Mouse (Mus musculus) MEL (cell line): ENCODE measurements around the gene Ifnz. TPM values are rescaled to one million over a fixed set of nuclear protein-coding genes. Genes with fewer than 3 reads are reported as not detected.
"Not testable (repeated sequence)": the region's sequence is repeated elsewhere in the genome, so short reads cannot be mapped to it uniquely, and the experiment has no call there.

Source experiments
- DNase-seq: peaks from one replicate; pipeline ENCODE4 v3.0.0; 2011; ENCODE audit warnings: low read depth, low spot score
- H3K27ac ChIP-seq: 2 replicates; pipeline ENCODE4 v1.5.1; 2012; ENCODE audit warnings: low read depth, mild to moderate bottlenecking, control low read depth, low read length, moderate library complexity; ENCODE audit not compliant: control insufficient read depth
- H3K27me3 ChIP-seq, 2 experiments: fragments of 150-350 bp in 1 of 2; sonication (generic) in 1 of 2; 2 replicates each; pipeline ENCODE4 v1.6.1; 2012; ENCODE audit warnings: low read length in 2 of 2, mild to moderate bottlenecking in 2 of 2, improper control_type of control experiment in 1 of 2, moderate library complexity in 1 of 2; ENCODE audit not compliant: insufficient read depth in 2 of 2, control insufficient read depth in 1 of 2
- H3K36me3 ChIP-seq, 2 experiments: 2 replicates each; pipeline ENCODE4 v1.6.1; 2012 to 2014; ENCODE audit warnings: low read length in 2 of 2, improper control_type of control experiment in 1 of 2, inconsistent platforms in 1 of 2, mild to moderate bottlenecking in 1 of 2; ENCODE audit not compliant: insufficient read depth in 2 of 2, control insufficient read depth in 1 of 2
- H3K4me1 ChIP-seq, 2 experiments: fragments of 150-350 bp in 1 of 2; sonication (generic) in 1 of 2; 2 replicates each; pipeline ENCODE4 v1.6.1; 2012; ENCODE audit warnings: low read length in 2 of 2, improper control_type of control experiment in 1 of 2, mild to moderate bottlenecking in 1 of 2; ENCODE audit not compliant: insufficient read depth in 2 of 2, control insufficient read depth in 1 of 2
- H3K4me3 ChIP-seq, 2 experiments: fragments of 150-350 bp in 1 of 2; sonication (generic) in 1 of 2; 2 replicates each; pipeline ENCODE4 v1.5.1; 2012; ENCODE audit warnings: low read depth in 2 of 2, low read length in 2 of 2, mild to moderate bottlenecking in 2 of 2, moderate library complexity in 2 of 2, control low read depth in 1 of 2, improper control_type of control experiment in 1 of 2; ENCODE audit not compliant: control insufficient read depth in 1 of 2, insufficient read depth in 1 of 2
- H3K79me2 ChIP-seq: 2 replicates; pipeline ENCODE4 v1.6.1; 2012; ENCODE audit warnings: mild to moderate bottlenecking, low read length, moderate library complexity; ENCODE audit not compliant: control insufficient read depth, poor library complexity, insufficient read depth
- H3K9ac ChIP-seq: 2 replicates; pipeline ENCODE4 v1.6.1; 2012; ENCODE audit warnings: low read depth, mild to moderate bottlenecking, control low read depth, low read length, moderate library complexity; ENCODE audit not compliant: control insufficient read depth, poor library complexity, severe bottlenecking
- H3K9me3 ChIP-seq: fragments of 150-350 bp; sonication (generic); replicated peaks from 2 replicates; pipeline ENCODE4 v1.6.1; 2012; ENCODE audit warnings: mild to moderate bottlenecking, low read length, improper control_type of control experiment, moderate library complexity; ENCODE audit not compliant: insufficient read depth
- CHD1 ChIP-seq: IDR thresholded peaks from 2 replicates; pipeline ENCODE4 v1.6.1; 2012; ENCODE audit warnings: low read depth, mild to moderate bottlenecking, inconsistent platforms, low read length, improper control_type of control experiment
- CTCF ChIP-seq, 3 experiments: IDR thresholded peaks in 2 of 3; conservative IDR thresholded peaks in 1 of 3; 2 replicates each; pipeline ENCODE4 v1.5.1; 2011 to 2012; ENCODE audit warnings: low read length in 3 of 3, low read depth in 2 of 3, mild to moderate bottlenecking in 2 of 3, improper control_type of control experiment in 1 of 3, inconsistent platforms in 1 of 3, mixed read lengths in 1 of 3, moderate library complexity in 1 of 3; ENCODE audit not compliant: control insufficient read depth in 1 of 3, insufficient read depth in 1 of 3, poor library complexity in 1 of 3, severe bottlenecking in 1 of 3
- ELF1 ChIP-seq: IDR thresholded peaks from 2 replicates; pipeline ENCODE4 v1.6.1; 2014; ENCODE audit warnings: low read depth, mild to moderate bottlenecking, inconsistent platforms, low read length, improper control_type of control experiment, moderate library complexity
- GATA1 ChIP-seq: IDR thresholded peaks from 2 replicates; pipeline ENCODE4 v1.6.1; 2011; ENCODE audit warnings: low read depth, low read length, improper control_type of control experiment
- HCFC1 ChIP-seq: IDR thresholded peaks from 2 replicates; pipeline ENCODE4 v1.6.1; 2012; ENCODE audit warnings: low read depth, mild to moderate bottlenecking, inconsistent platforms, low read length, improper control_type of control experiment, moderate library complexity
- JUND ChIP-seq: IDR thresholded peaks from 2 replicates; pipeline ENCODE4 v1.6.1; 2011; ENCODE audit warnings: low read depth, mild to moderate bottlenecking, improper control_type of control experiment, low read length
- MAX ChIP-seq: IDR thresholded peaks from 2 replicates; pipeline ENCODE4 v1.6.1; 2011; ENCODE audit warnings: low read length, improper control_type of control experiment
- MEF2A ChIP-seq: IDR thresholded peaks from 2 replicates; pipeline ENCODE4 v1.6.1; 2014; ENCODE audit warnings: low read depth, mild to moderate bottlenecking, inconsistent platforms, low read length, improper control_type of control experiment; ENCODE audit not compliant: poor library complexity, insufficient replicate concordance, severe bottlenecking; ENCODE audit errors: extremely low read depth
- MYB ChIP-seq: IDR thresholded peaks from 2 replicates; pipeline ENCODE4 v1.6.1; 2011; ENCODE audit warnings: mild to moderate bottlenecking, low read depth, low read length, improper control_type of control experiment
- MYC ChIP-seq: IDR thresholded peaks from 2 replicates; pipeline ENCODE4 v1.6.1; 2011; ENCODE audit warnings: low read depth, mild to moderate bottlenecking, low read length, improper control_type of control experiment, moderate library complexity
- NRF1 ChIP-seq: IDR thresholded peaks from 2 replicates; pipeline ENCODE4 v1.6.1; 2014; ENCODE audit warnings: low read depth, mild to moderate bottlenecking, inconsistent platforms, low read length, improper control_type of control experiment, moderate library complexity; ENCODE audit not compliant: poor library complexity, insufficient read depth, severe bottlenecking
- RAD21 ChIP-seq: IDR thresholded peaks from 2 replicates; pipeline ENCODE4 v1.6.1; 2011; ENCODE audit warnings: mild to moderate bottlenecking, low read depth, low read length, improper control_type of control experiment
- RCOR1 ChIP-seq: IDR thresholded peaks from 2 replicates; pipeline ENCODE4 v1.6.1; 2012; ENCODE audit warnings: low read depth, mild to moderate bottlenecking, inconsistent platforms, low read length, improper control_type of control experiment
- SMC3 ChIP-seq: IDR thresholded peaks from 2 replicates; pipeline ENCODE4 v1.6.1; 2011; ENCODE audit warnings: low read depth, low read length, improper control_type of control experiment
- TBP ChIP-seq: IDR thresholded peaks from 2 replicates; pipeline ENCODE4 v1.8.0; 2011; ENCODE audit warnings: low read depth, low read length, improper control_type of control experiment
- UBTF ChIP-seq: IDR thresholded peaks from 2 replicates; pipeline ENCODE4 v1.6.1; 2012; ENCODE audit warnings: low read depth, mild to moderate bottlenecking, inconsistent platforms, low read length, improper control_type of control experiment, moderate library complexity, borderline replicate concordance; ENCODE audit not compliant: insufficient read depth
- USF2 ChIP-seq, 2 experiments: IDR thresholded peaks; 2 replicates each; pipeline ENCODE4 v1.6.1; 2011 to 2012; ENCODE audit warnings: improper control_type of control experiment in 2 of 2, low read length in 2 of 2, borderline replicate concordance in 1 of 2, inconsistent platforms in 1 of 2, low read depth in 1 of 2, mild to moderate bottlenecking in 1 of 2; ENCODE audit not compliant: insufficient read depth in 1 of 2
- ZC3H11A ChIP-seq: IDR thresholded peaks from 2 replicates; pipeline ENCODE4 v1.6.1; 2012; ENCODE audit warnings: low read depth, mild to moderate bottlenecking, inconsistent platforms, low read length, improper control_type of control experiment
- ZKSCAN1 ChIP-seq: IDR thresholded peaks from 2 replicates; pipeline ENCODE4 v1.6.1; 2012; ENCODE audit warnings: low read depth, mild to moderate bottlenecking, inconsistent platforms, low read length, improper control_type of control experiment, moderate library complexity
- polyA plus RNA-seq, 2 experiments: library from polyadenylated mRNA; stranded (reverse) in 1 of 2; unstranded in 1 of 2; fragments of >175 nt in 1 of 2; fragments of >200 nt in 1 of 2; gene quantifications; 2 replicates each; pipeline versions ENCODE4 v1.2.1 to v1.2.4; 2012; ENCODE audit warnings: low replicate concordance in 2 of 2, low read depth in 1 of 2; ENCODE audit not compliant: insufficient read length in 2 of 2, insufficient read depth in 1 of 2, missing spikeins in 1 of 2
- total RNA-seq: library from RNA; depleted of rRNA; stranded (reverse); fragments of 300-350 nt; gene quantifications from 2 replicates; pipeline ENCODE4 v1.2.3, GENCODE M21; 2012; rRNA removed

Gene Ifnz
- total RNA-seq, result not detected in 2 replicates
- under 1 TPM in 1 of 2 experiments, not detected in 1; 0.11 TPM for polyA plus RNA-seq

- not testable (repeated sequence) for H3K4me1 ChIP-seq, DNase-seq, H3K79me2 ChIP-seq, H3K9me3 ChIP-seq, H3K9ac ChIP-seq, H3K27me3 ChIP-seq, H3K27ac ChIP-seq, H3K4me3 ChIP-seq, H3K36me3 ChIP-seq
These were observed at the start of gene Ifnz for GRCm38 (mm10) chr4:88781831-88782230. Ifnz (plus strand) TSS chr4:88782131.

DNA sequence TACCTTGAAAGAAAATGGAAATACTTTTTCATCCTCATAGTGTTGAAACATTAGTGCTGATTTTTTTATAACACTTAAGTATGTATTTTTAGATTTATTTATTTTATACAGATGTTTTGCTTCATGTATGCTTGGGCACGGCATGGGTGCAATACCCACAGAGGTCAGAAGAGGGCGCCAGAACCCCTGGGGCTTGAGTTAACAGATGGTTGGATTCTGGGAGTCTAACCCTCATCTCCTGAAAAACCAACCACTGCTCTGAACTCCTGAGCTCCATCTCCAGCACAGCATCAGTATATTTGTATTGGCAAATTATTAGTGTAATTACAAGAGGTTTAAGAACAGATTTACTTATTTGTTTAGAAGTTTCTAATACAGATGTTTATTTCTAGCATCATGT lies 43.5 kb upstream of the Ifnz start:
- H3K9me3 ChIP-seq, result no peaks in the 10 kb centered on the region
- peak; percentile 82 for TF ChIP-seq RAD21
- no peak for TF ChIP-seq MYC
- no peak for TF ChIP-seq NRF1
- peak; percentile 90 to 96 (median 91) for TF ChIP-seq CTCF (IDR thresholded peaks at IDR 0.05 in 2 of 3, conservative IDR thresholded peaks at IDR 0.05 in 1 of 3; ENCODE audit: control insufficient read depth in 1 of 3, insufficient read depth in 1 of 3, low read depth in 2 of 3, low read length in 3 of 3, poor library complexity in 1 of 3, severe bottlenecking in 1 of 3)
- TF ChIP-seq MAX, result no peak
- peak; percentile 74 for TF ChIP-seq ZC3H11A
- TF ChIP-seq ELF1, result no peak
- TF ChIP-seq TBP, result no peak
- TF ChIP-seq ZKSCAN1, result no peak
- TF ChIP-seq JUND, result no peak
- TF ChIP-seq SMC3, result peak; percentile 82
- 0 out of 2 replicates have a peak, but pooled peaks have one; percentile 37 for TF ChIP-seq RCOR1
- no peak for TF ChIP-seq CHD1
- no peak for TF ChIP-seq MYB
- TF ChIP-seq UBTF, result no peak
- no peak for TF ChIP-seq USF2 (IDR thresholded peaks at IDR 0.05; ENCODE audit: borderline replicate concordance in 1 of 2, insufficient read depth in 1 of 2, low read depth in 1 of 2, low read length in 2 of 2)
- no peak for TF ChIP-seq MEF2A
- no peak for TF ChIP-seq HCFC1
- no peak for TF ChIP-seq GATA1
- TF ChIP-seq, all 39 proteins: peak for 5
- Histone ChIP-seq H3K79me2 (no peaks in the 10 kb centered on the region), H3K4me1 (no peaks in the 10 kb centered on the region), H3K9ac (no peak overlapping the region), H3K4me3 (no peak overlapping the region), H3K27me3 (peaks cover 8 to 9% of the 10 kb centered on the region in 2 experiments), H3K27ac (no peak overlapping the region), H3K36me3 (no peaks in the 10 kb centered on the region)
- peak; percentile 77 for DNase-seq
